Mouse (Mus musculus) lung, embryonic 15.5 days (tissue): ENCODE results near the gene Hapln1. TPM values are rescaled to one million over a fixed set of nuclear protein-coding genes. Genes with fewer than 3 reads are reported as not detected.

Source experiments
- ATAC-seq: fragments of 200-750 bp; cut with Nextera tagmentation; 2 replicates; pipeline ENCODE4 v1.8.0; 2017; ENCODE audit warnings: moderate number of reproducible peaks, borderline replicate concordance; ENCODE audit not compliant: low FRiP score, low TSS enrichment; ENCODE audit errors: extremely low read depth
- H3K27ac ChIP-seq: fragments of 300-500 bp; sonication (generic); 2 replicates; pipeline ENCODE4 v1.5.1; 2015; ENCODE audit warnings: moderate library complexity, mild to moderate bottlenecking, inconsistent platforms
- H3K27me3 ChIP-seq: fragments of 300-500 bp; sonication (generic); 2 replicates; pipeline ENCODE4 v1.6.1; 2015; ENCODE audit warnings: inconsistent platforms
- H3K36me3 ChIP-seq: fragments of 300-500 bp; sonication (generic); 2 replicates; pipeline ENCODE4 v1.6.1; 2015; ENCODE audit warnings: inconsistent platforms
- H3K4me1 ChIP-seq: fragments of 300-500 bp; sonication (generic); 2 replicates; pipeline ENCODE4 v1.6.1; 2015; ENCODE audit warnings: inconsistent platforms
- H3K4me2 ChIP-seq: fragments of 300-500 bp; sonication (generic); 2 replicates; pipeline ENCODE4 v1.6.1; 2015; ENCODE audit warnings: inconsistent platforms, mild to moderate bottlenecking, moderate library complexity
- H3K4me3 ChIP-seq: fragments of 300-500 bp; sonication (generic); 2 replicates; pipeline ENCODE4 v1.5.1; 2015; ENCODE audit warnings: mild to moderate bottlenecking, inconsistent platforms
- H3K9ac ChIP-seq: fragments of 300-500 bp; sonication (generic); 2 replicates; pipeline ENCODE4 v1.6.1; 2015; ENCODE audit warnings: inconsistent platforms
- H3K9me3 ChIP-seq: fragments of 300-500 bp; sonication (generic); 2 replicates; pipeline ENCODE4 v1.6.1; 2016; ENCODE audit warnings: inconsistent platforms
- WGBS: fragments of 180-500 bp; shearing (Covaris S2); methylation state at CpG from one replicate; pipeline ENCODE4 v1.1.7; 2015; 5-methylcytosine and 5-hydroxymethylcytosine counted together
- polyA plus RNA-seq: library from polyadenylated mRNA; unstranded; fragments of >200 nt; fragmentation: Nextera tagmentation; extraction: Ambion mirVana; gene quantifications from 2 replicates; pipeline ENCODE4 v1.2.1, GENCODE M21; 2015

Gene Hapln1
- polyA plus RNA-seq, 1 experiment from 2014 or later, result 21.3 TPM

DNA sequence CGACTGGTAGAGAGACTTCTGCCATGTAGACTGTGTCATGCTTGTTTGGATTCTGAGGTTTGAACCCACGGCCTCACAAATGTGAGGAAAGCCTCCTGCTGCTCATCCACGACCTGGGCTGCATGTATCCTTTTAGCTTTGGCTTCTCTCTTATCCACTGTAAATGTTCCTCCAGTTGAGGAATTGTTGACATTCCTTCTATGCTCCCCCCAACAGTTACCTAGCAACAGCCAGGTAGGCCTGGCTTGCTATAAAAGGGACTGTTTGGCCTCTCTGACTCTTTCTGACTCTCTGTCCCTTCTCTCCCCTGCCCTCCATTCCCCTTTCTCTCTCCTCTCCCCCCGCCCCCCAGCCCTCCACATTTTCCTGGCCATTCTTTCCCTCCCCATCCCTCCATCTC is 9.9 kb downstream of the Hapln1 start:
- no peak overlapping the region for H3K9ac ChIP-seq
- no peaks in the 10 kb centered on the region for H3K4me1 ChIP-seq
- H3K4me3 ChIP-seq, result no peak overlapping the region
- H3K27me3 ChIP-seq, result no peaks in the 10 kb centered on the region
- WGBS, result 52% methylated on average over 4 of the region's 4 CpGs
- H3K27ac ChIP-seq, result no peak overlapping the region
- H3K9me3 ChIP-seq, result no peaks in the 10 kb centered on the region
- no peaks in the 10 kb centered on the region for H3K36me3 ChIP-seq
- no peak overlapping the region for H3K4me2 ChIP-seq
- peak; percentile 27; the same call in 1 of the 2 replicates for ATAC-seq

DNA sequence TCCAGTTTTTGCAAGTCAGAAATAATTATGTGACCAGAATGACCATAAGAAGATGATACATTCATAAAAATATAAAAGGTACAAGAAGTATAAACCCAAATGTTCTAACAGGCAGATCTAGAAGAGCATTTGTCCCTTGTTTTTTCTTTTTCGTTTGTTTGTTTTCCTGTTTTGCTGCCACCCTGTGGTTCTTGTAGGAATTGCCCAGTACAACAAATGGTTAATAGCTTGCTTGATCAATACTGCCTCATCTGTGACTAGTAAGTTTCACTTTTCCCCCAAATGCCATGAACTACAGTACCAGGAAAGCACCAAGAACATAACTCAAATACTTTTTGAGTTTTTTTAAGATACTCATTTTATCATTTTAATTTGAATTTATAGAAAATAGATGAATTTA is 11.9 kb downstream of the Hapln1 start:
- no peak overlapping the region for H3K4me2 ChIP-seq
- no peak overlapping the region for H3K4me3 ChIP-seq
- H3K9me3 ChIP-seq, result no peaks in the 10 kb centered on the region
- no peak for ATAC-seq
- 13% methylated on average over 1 of the region's 1 CpGs for WGBS
- no peaks in the 10 kb centered on the region for H3K4me1 ChIP-seq
- H3K27me3 ChIP-seq, result no peaks in the 10 kb centered on the region
- no peak overlapping the region for H3K9ac ChIP-seq
- H3K36me3 ChIP-seq, result no peaks in the 10 kb centered on the region
- H3K27ac ChIP-seq, result no peak overlapping the region

DNA sequence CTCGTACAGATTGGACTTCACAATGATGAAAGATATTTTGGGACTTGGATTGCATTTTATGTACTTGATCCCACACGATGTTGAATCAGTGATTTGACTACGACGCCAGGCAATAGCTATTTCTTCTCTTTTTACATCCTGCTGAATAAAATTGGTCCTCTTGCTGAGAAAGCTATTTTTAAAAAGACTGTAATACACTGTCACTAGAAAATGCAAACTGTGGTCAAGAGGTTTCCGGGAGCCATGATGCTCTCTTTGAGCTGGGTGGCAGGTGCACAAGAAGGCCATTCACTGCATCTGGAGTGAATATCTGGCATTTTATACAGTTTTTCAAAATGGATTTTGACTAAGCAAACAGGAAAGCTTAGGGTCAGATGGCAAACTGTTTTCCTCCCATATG is 24.9 kb downstream of the Hapln1 start:
- H3K4me3 ChIP-seq, result no peak overlapping the region
- no peaks in the 10 kb centered on the region for H3K4me1 ChIP-seq
- no peak overlapping the region for H3K9ac ChIP-seq
- H3K27ac ChIP-seq, result no peak overlapping the region
- H3K9me3 ChIP-seq, result no peaks in the 10 kb centered on the region
- no peaks in the 10 kb centered on the region for H3K27me3 ChIP-seq
- no peaks in the 10 kb centered on the region for H3K36me3 ChIP-seq
- no peak overlapping the region for H3K4me2 ChIP-seq
- no peak for ATAC-seq
- WGBS, result 85% methylated on average over 5 of the region's 5 CpGs

DNA sequence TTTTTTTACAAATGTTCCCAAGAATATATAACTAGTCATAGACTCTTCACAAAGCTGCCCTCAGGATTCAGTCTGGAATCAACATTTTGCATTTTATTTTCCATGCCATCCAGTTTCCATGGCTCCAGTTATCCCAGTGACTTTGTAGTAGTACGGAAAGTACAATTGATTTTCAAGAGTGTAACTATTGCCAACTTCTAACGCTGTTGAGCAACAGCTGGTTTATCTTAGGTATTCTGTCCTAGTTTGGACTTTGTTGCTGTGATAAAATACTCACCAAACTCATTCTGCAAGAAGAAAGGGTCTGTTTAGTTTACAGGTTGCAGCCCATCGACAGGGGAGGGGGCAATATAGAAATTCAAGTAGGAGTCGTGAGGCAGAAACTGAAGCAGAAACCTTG is 26.7 kb downstream of the Hapln1 start:
- Histone ChIP-seq H3K4me3 (no peak overlapping the region), H3K4me2 (no peak overlapping the region), H3K27me3 (no peaks in the 10 kb centered on the region), H3K9ac (no peak overlapping the region), H3K4me1 (no peaks in the 10 kb centered on the region), H3K27ac (no peak overlapping the region), H3K36me3 (no peaks in the 10 kb centered on the region), H3K9me3 (no peaks in the 10 kb centered on the region)
- ATAC-seq, result no peak
- 71% methylated on average over 4 of the region's 4 CpGs for WGBS

DNA sequence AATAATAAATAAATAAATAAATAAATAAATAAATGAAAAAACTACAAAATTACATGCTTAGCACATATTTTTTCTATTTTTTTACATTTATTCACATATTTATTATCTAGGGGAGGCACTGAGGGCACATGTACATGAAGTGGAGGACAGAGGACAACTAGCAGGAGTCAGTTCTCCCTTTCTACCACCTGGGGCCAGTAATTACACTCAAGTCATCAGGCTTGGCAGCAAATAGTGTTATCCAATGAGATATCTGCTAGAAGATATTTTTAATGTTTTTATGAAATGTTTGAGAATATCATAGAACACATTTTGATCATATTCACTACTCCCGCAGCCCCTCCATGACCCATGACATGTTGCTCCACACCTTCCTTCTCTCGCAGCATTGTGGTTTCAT is 39.5 kb downstream of the Hapln1 start:
- ATAC-seq, result no peak
- H3K9me3 ChIP-seq, result no peaks in the 10 kb centered on the region
- peaks cover 10% of the 10 kb centered on the region; the same call in 1 of the 2 replicates for H3K4me1 ChIP-seq
- H3K9ac ChIP-seq, result no peak overlapping the region
- WGBS, result 92% methylated on average over 2 of the region's 2 CpGs
- no peaks in the 10 kb centered on the region for H3K27me3 ChIP-seq
- no peak overlapping the region for H3K27ac ChIP-seq
- no peak overlapping the region for H3K4me2 ChIP-seq
- no peaks in the 10 kb centered on the region for H3K36me3 ChIP-seq
- H3K4me3 ChIP-seq, result no peak overlapping the region

DNA sequence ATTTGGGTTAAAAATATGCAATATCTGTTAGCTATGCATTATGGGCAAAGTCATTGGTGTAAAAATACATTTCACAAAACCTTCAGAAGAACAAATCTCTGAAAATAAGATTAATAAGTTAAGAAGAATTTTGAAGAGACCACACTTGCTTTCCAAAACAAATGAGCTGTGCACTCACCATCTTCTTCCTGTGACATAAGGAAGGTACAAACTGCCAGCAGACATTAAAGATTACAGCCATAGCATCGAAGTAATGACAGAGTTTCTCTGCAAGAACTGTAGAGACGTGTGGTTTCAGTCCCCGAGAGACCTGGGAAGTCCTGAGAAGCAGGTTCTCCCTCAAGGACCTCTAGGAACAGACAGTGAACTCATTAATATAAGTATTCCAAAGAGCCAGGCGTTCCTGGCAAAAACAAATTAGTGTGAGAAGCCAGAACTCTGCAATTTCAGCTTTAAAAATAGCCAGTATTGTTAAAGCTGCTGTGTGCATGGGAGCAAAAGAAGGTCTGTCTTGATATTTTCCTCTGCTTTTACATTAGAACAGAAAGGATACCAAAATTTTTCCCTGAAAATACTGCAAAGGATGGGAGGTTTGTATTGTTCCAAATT is 43.6 kb downstream of the Hapln1 start:
- no peaks in the 10 kb centered on the region for H3K27me3 ChIP-seq
- H3K36me3 ChIP-seq, result no peaks in the 10 kb centered on the region
- no peak overlapping the region for H3K27ac ChIP-seq
- peaks cover 23% of the 10 kb centered on the region for H3K4me1 ChIP-seq
- no peak for ATAC-seq
- no peaks in the 10 kb centered on the region for H3K9me3 ChIP-seq
- no peak overlapping the region for H3K4me2 ChIP-seq
- no peak overlapping the region for H3K4me3 ChIP-seq
- H3K9ac ChIP-seq, result no peak overlapping the region
- 38% methylated on average over 4 of the region's 4 CpGs for WGBS

DNA sequence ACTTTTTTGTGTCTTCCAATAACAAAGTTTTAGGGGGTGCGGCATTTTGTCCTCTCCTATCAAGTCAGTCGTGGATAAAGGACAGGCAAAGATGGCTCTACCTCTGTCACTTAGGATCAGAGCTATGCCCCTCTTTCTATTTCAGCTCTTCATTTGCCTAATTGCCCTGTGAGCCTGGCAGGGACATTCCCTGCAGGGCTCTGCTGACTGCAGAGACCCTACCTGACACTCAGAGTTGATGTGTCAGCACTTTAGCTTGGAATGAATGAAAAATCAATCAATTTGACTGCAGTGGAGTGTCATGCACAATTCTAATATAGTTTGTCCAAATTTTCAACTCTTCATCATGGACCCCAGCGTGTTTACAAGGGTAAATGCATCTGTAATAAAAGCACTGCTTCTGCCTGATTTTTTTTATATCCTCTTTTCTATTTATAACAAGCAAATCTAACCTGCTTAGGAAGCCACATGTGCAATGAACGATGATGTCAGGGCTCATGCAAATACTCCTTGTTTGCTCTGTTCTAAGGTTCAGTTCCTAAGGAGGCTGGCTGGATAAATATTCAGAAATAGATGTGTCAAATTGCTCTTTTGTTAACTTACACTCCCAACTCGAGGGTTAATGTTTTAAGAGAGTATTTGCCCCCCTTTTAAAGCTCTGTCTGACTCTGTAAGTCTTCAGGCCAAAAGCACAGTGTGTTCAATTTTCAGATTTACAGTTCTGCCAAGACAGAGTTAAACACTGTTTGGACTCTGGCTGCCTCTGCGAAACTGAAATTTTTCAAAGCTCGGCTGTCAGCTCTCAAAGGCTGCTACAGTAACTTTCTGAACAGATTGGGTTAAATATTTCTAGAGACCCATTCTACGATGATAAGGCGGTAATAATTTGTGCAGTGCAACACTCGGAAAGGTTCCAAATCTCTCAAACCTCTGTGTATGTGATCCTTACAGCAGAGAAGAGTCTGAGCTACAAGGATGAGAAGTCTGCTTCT is 44.4 kb downstream of the Hapln1 start:
- ATAC-seq, result peak; percentile 42; the same call in 1 of the 2 replicates
- peak overlapping the region; percentile 11; the same call in 1 of the 2 replicates for H3K4me3 ChIP-seq
- peak overlapping the region; percentile 50 for H3K27ac ChIP-seq

DNA sequence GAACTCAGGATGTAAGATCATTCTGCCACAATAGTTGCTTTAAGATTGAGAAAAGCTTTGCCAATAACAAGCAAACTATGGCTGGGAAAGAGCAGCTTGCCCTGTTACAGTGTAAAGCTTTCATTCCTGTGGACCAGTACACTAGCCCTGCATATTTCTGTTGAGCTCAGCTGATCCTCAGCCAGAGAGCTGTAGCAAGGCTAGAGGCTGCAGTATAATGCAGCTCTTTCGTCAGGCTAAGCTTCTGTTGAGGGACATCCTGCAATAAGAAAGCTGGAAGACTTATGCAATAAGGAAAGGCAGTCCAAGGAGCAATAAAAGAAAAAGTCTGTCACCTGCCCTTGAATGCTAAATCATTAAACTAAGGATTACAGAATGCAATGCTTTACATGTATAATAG is 45.5 kb downstream of the Hapln1 start:
- H3K4me3 ChIP-seq, result no peak overlapping the region
- peak overlapping the region; percentile 50; the same call in 1 of the 2 replicates for H3K27ac ChIP-seq
- peak overlapping the region; percentile 35 for H3K4me2 ChIP-seq
- H3K9ac ChIP-seq, result no peak overlapping the region
- no peak for ATAC-seq
- no peaks in the 10 kb centered on the region for H3K27me3 ChIP-seq
- H3K36me3 ChIP-seq, result no peaks in the 10 kb centered on the region
- no peaks in the 10 kb centered on the region for H3K9me3 ChIP-seq
- peaks cover 23% of the 10 kb centered on the region for H3K4me1 ChIP-seq
- WGBS, result 33% methylated on average over 1 of the region's 1 CpGs

More for the DNA sequence above, 44.4 kb downstream of the Hapln1 start:
- Histone ChIP-seq H3K9ac (no peak overlapping the region), H3K9me3 (no peaks in the 10 kb centered on the region), H3K27me3 (no peaks in the 10 kb centered on the region), H3K36me3 (no peaks in the 10 kb centered on the region), H3K4me1 (peaks cover 23% of the 10 kb centered on the region), H3K4me2 (peak overlapping the region; percentile 35)
- 32% methylated on average over 10 of the region's 10 CpGs for WGBS

DNA sequence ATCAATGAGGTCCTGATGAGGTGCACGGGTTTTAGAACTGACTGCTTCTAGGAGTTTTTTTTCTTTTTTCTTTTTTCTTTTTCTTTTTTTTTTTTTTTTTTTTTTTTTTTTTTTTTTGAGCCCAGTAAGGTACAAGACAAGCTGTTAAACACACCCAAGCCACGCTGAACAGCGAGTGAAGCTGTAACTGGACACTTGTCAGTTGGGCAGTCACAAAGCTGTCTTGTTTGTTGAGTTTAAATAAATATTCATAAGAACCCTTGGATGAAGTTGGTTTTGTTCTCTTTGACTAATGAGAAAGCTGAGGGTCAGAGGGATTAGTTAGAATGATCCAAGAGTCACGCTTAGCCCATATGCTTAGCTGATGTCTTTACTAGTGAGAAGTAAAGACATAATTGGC is 55.5 kb downstream of the Hapln1 start:
- Histone ChIP-seq H3K4me2 (no peak overlapping the region), H3K4me3 (no peak overlapping the region), H3K4me1 (no peaks in the 10 kb centered on the region), H3K9ac (no peak overlapping the region), H3K27me3 (no peaks in the 10 kb centered on the region), H3K9me3 (no peaks in the 10 kb centered on the region), H3K36me3 (no peaks in the 10 kb centered on the region), H3K27ac (no peak overlapping the region)
- no peak for ATAC-seq
- 46% methylated on average over 4 of the region's 4 CpGs for WGBS

DNA sequence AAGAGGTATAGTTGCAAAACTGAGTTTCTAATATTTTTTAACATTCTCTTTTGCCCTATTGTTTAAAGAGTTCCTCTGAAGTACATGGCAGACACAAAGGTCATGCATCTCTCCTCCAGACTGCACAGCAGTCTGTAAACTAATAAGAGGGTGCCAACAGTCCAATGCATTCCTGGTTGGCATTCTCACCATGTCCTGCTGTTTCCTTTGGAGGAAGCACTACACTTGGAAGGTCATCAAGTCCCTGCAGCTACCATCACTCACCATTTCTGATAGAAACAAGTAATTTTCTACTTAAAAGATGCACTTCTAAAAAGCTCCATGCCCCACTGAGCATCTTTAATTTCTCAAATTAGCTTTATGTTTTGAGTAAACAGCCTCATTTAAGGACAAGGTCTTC is 57.8 kb downstream of the Hapln1 start:
- Histone ChIP-seq H3K9me3 (no peaks in the 10 kb centered on the region), H3K27ac (no peak overlapping the region), H3K9ac (no peak overlapping the region), H3K36me3 (no peaks in the 10 kb centered on the region), H3K4me3 (no peak overlapping the region), H3K27me3 (no peaks in the 10 kb centered on the region), H3K4me1 (no peaks in the 10 kb centered on the region), H3K4me2 (no peak overlapping the region)
- no peak for ATAC-seq

DNA sequence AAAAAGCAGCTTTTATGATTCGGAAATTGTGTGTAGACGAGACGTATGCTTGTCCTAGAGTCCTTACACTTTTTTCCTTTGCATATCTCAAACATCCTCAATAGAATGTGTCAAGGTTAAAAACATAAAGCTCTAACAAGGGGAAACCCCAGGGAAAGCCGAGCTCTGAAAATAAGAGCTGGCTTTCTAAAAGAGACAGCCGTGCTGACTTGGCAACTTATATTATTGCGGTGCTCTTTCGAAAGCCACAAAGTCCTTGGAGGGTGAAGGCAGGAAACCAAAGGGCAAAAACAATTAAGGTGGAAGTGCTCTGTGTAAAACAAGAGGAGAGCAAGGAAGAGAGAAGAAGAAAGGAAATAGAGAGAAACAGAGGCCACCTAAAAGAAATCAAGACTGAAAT is 60.9 kb downstream of the Hapln1 start:
- no peaks in the 10 kb centered on the region for H3K9me3 ChIP-seq
- H3K9ac ChIP-seq, result no peak overlapping the region
- no peaks in the 10 kb centered on the region for H3K36me3 ChIP-seq
- H3K4me2 ChIP-seq, result no peak overlapping the region
- ATAC-seq, result no peak
- H3K27me3 ChIP-seq, result no peaks in the 10 kb centered on the region
- H3K4me3 ChIP-seq, result no peak overlapping the region
- H3K27ac ChIP-seq, result no peak overlapping the region
- WGBS, result 66% methylated on average over 7 of the region's 7 CpGs
- no peaks in the 10 kb centered on the region for H3K4me1 ChIP-seq

DNA sequence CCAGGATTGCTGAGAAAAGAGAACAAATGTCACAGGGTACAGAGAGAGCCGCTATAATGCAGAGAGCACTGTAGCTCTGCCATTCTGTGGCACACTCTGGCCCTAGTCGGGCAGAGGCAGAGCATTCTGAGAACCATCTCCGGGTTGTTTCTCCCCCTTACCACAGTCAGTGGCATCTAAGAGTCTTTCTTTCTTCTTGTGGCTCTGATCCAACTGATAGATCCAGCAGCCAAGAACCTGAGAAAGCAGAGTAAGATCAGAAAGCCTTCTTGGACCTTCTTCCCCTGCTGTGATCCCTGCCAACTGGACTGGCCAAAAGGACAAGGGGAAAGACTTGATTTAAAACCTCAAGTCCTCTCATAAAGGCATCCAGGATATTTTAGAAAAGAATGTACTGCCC is 63.7 kb downstream of the Hapln1 start:
- no peaks in the 10 kb centered on the region for H3K27me3 ChIP-seq
- no peak for ATAC-seq

More for the DNA sequence above, 63.7 kb downstream of the Hapln1 start:
- no peak overlapping the region for H3K9ac ChIP-seq
- H3K4me1 ChIP-seq, result no peaks in the 10 kb centered on the region
- H3K9me3 ChIP-seq, result no peaks in the 10 kb centered on the region
- H3K4me3 ChIP-seq, result no peak overlapping the region
- H3K27ac ChIP-seq, result no peak overlapping the region
- 71% methylated on average over 3 of the region's 3 CpGs for WGBS
- no peaks in the 10 kb centered on the region for H3K36me3 ChIP-seq
- no peak overlapping the region for H3K4me2 ChIP-seq
